Mouse (Mus musculus): ENCODE measurements at regions not wholly inside any gene's neighbourhood (a gene's known extent, or its start where the extent isn't known, plus 50 kb on each side); places are given as distances from the start of the nearest gene placed in this dataset.
"Not testable (repeated sequence)": the region's sequence is repeated elsewhere in the genome, so short reads cannot be mapped to it uniquely, and the experiment has no call there.

GRCm38 (mm10) chr14:53487611-53488010, 766.3 kb downstream of the Dad1 start:
- not testable (repeated sequence) for DNase-seq (ENCODE audit: low spot score in 2 of 2)

GRCm38 (mm10) chr14:53474170-53474569, 779.7 kb downstream of the Dad1 start:
- not testable (repeated sequence) for DNase-seq (ENCODE audit: low spot score in 2 of 2)

GRCm38 (mm10) chr14:53460790-53461189, 793.1 kb downstream of the Dad1 start:
- DNase-seq (ENCODE audit: low spot score in 2 of 2), result not testable (repeated sequence)

GRCm38 (mm10) chr14:53454001-53454400, 799.9 kb downstream of the Dad1 start:
- no peak for DNase-seq (ENCODE audit: low spot score in 2 of 2)

GRCm38 (mm10) chr14:53439643-53440042, 814.3 kb downstream of the Dad1 start:
- not testable (repeated sequence) for DNase-seq (ENCODE audit: low spot score in 2 of 2)

GRCm38 (mm10) chr14:53430130-53430529, 823.8 kb downstream of the Dad1 start:
- DNase-seq (ENCODE audit: low spot score in 2 of 2), result not testable (repeated sequence)

- not testable (repeated sequence) for DNase-seq (ENCODE audit: low spot score in 2 of 2)
Observed at GRCm38 (mm10) chr14:53428447-53428846, 825.5 kb downstream of the Dad1 start.

GRCm38 (mm10) chr14:53427636-53428035, 826.3 kb downstream of the Dad1 start:
- DNase-seq (ENCODE audit: low spot score in 2 of 2), result not testable (repeated sequence)

GRCm38 (mm10) chr14:53416955-53417354, 836.9 kb downstream of the Dad1 start:
- not testable (repeated sequence) for DNase-seq (ENCODE audit: low spot score in 2 of 2)

- not testable (repeated sequence) for DNase-seq (ENCODE audit: low spot score in 2 of 2)
Observed at GRCm38 (mm10) chr14:53407500-53408227, 846.2 kb downstream of the Dad1 start.

- DNase-seq (ENCODE audit: low spot score in 2 of 2), result not testable (repeated sequence)
Observed at GRCm38 (mm10) chr14:53390307-53390706, 863.6 kb downstream of the Dad1 start.

GRCm38 (mm10) chr14:53374591-53374990, 879.0 kb upstream of the Olfr1507 start:
- DNase-seq (ENCODE audit: low spot score in 2 of 2), result not testable (repeated sequence)

GRCm38 (mm10) chr14:53373777-53374468, 878.4 kb upstream of the Olfr1507 start:
- not testable (repeated sequence) for DNase-seq (ENCODE audit: low spot score in 2 of 2)

- DNase-seq (ENCODE audit: low spot score in 2 of 2), result no peak
Observed at GRCm38 (mm10) chr14:53369776-53370175, 874.2 kb upstream of the Olfr1507 start.

GRCm38 (mm10) chr14:53367420-53367819, 871.9 kb upstream of the Olfr1507 start:
- not testable (repeated sequence) for DNase-seq (ENCODE audit: low spot score in 2 of 2)

GRCm38 (mm10) chr14:53363995-53364394, 868.4 kb upstream of the Olfr1507 start:
- DNase-seq (ENCODE audit: low spot score in 2 of 2), result not testable (repeated sequence)

GRCm38 (mm10) chr14:53362054-53362453, 866.5 kb upstream of the Olfr1507 start:
- not testable (repeated sequence) for DNase-seq (ENCODE audit: low spot score in 2 of 2)

GRCm38 (mm10) chr14:53357498-53357897, 861.9 kb upstream of the Olfr1507 start:
- DNase-seq (ENCODE audit: low spot score in 2 of 2), result not testable (repeated sequence)

- not testable (repeated sequence) for DNase-seq (ENCODE audit: low spot score in 2 of 2)
Observed at GRCm38 (mm10) chr14:53356783-53357182, 861.2 kb upstream of the Olfr1507 start.

GRCm38 (mm10) chr14:53351457-53351856, 855.9 kb upstream of the Olfr1507 start:
- DNase-seq (ENCODE audit: low spot score in 2 of 2), result not testable (repeated sequence)

- DNase-seq (ENCODE audit: low spot score in 2 of 2), result not testable (repeated sequence)
Observed at GRCm38 (mm10) chr14:53350780-53351179, 855.2 kb upstream of the Olfr1507 start.

- peak in 1 of 2 experiments; percentile 1 for DNase-seq (ENCODE audit: low spot score in 2 of 2)
Observed at GRCm38 (mm10) chr14:53349111-53349510, 853.6 kb upstream of the Olfr1507 start.
